Mouse (Mus musculus) Patski (cell line): ENCODE data around the gene Rnf151. TPM values are rescaled to one million over a fixed set of nuclear protein-coding genes. Genes with fewer than 3 reads are reported as not detected.

Source experiments
- ATAC-seq: fragments of 100-300 bp; one replicate; pipeline ENCODE4 v1.8.0; 2021
- CTCF ChIA-PET: fragments of 350-600 bp; sonication (Branson Sonifier 250); formaldehyde crosslinking; loops from one replicate; lab custom pipeline; 2022; ENCODE audit warnings: inconsistent platforms; lab: Charles Lee
- POLR2A ChIA-PET: fragments of 350-600 bp; sonication (Branson Sonifier 250); formaldehyde crosslinking; loops from one replicate; lab custom pipeline; 2022; ENCODE audit warnings: antibody characterized with exemption, inconsistent platforms; lab: Charles Lee
- DNase-seq: peaks from one replicate; pipeline ENCODE4 v3.0.0-alpha.2; 2011; ENCODE audit warnings: low read depth, low spot score
- H3K27me3 ChIP-seq: fragments of 371-371 bp; one replicate; pipeline ENCODE4 v1.5.1; 2021
- CTCF ChIP-seq: fragments of 100-300 bp; IDR thresholded peaks from one replicate; pipeline ENCODE4 v1.5.1; 2021
- in situ Hi-C: fragments of 300-500 bp; cut with MboI; formaldehyde crosslinking; loops from 3 replicates; pipeline ENCODE4 v1.11.1; 2018; ENCODE audit warnings: low pct_unique_long_range_greater_than_20kb, mixed read lengths
- polyA plus RNA-seq: library from polyadenylated mRNA; unstranded; gene quantifications from one replicate; pipeline ENCODE4 v1.2.3, GENCODE M21; 2021

The Rnf151 gene
- polyA plus RNA-seq: 0.08 TPM

- H3K27me3 ChIP-seq: no peaks in the 10 kb centered on the region
- ChIA-PET POLR2A (no interaction called here), CTCF (no interaction called here)
- DNase-seq (no peak), ATAC-seq (no peak)
- in situ Hi-C loops: no loop called here
- TF ChIP-seq CTCF: no peak
These were observed at the start of gene Rnf151, which contains the start of gene Rps2 for GRCm38 (mm10) chr17:24717943-24718342. Gene Rnf151, minus strand, starts transcription at chr17:24718063. Gene Rps2, plus strand, starts transcription at chr17:24718116.

- peak; percentile 55 for ATAC-seq
- ChIA-PET POLR2A (interaction anchor here (1.5 kb wide), 1 partner anchor 13 kb away, joined by 3 read pairs; no protein-coding TSS in a partner anchor), CTCF (no interaction called here)
- TF ChIP-seq CTCF: no peak
- peak; percentile 74 for DNase-seq
- H3K27me3 ChIP-seq: no peaks in the 10 kb centered on the region
- in situ Hi-C loops: no loop called here
These were observed 48.5 kb upstream of the Rnf151 start for GRCm38 (mm10) chr17:24766266-24766875.

GRCm38 (mm10) chr17:24765016-24765905 lies 47.4 kb upstream of the Rnf151 start:
- H3K27me3 ChIP-seq: no peaks in the 10 kb centered on the region
- ATAC-seq: peak; percentile 9
- TF ChIP-seq CTCF: no peak

GRCm38 (mm10) chr17:24761121-24761520 lies 43.3 kb upstream of the Rnf151 start:
- in situ Hi-C loops: no loop called here
- ATAC-seq (no peak), DNase-seq (no peak)
- no peaks in the 10 kb centered on the region for H3K27me3 ChIP-seq
- ChIA-PET POLR2A (interaction anchor here (0.6 kb wide), 1 partner anchor 9 kb away, joined by 4 read pairs; the partner anchor contains the start of gene Hs3st6), CTCF (interaction anchor here (0.7 to 1.3 kb wide), 2 partner anchors 16 to 35 kb away, joined by 3 to 4 read pairs; no protein-coding TSS in a partner anchor)
- TF ChIP-seq CTCF: no peak

More at GRCm38 (mm10) chr17:24765016-24765905, 47.4 kb upstream of the Rnf151 start:
- in situ Hi-C loops: no loop called here
- ChIA-PET POLR2A (interaction anchor here (0.7 to 1.5 kb wide), 3 partner anchors 12 to 30 kb away, joined by 3 to 4 read pairs (median 3); no protein-coding TSS in a partner anchor), CTCF (interaction anchor here (1.3 to 1.7 kb wide), 3 partner anchors 13 to 52 kb away, joined by 4 to 7 read pairs (median 6); partner anchors contain the start of gene Hs3st6)
- no peak for DNase-seq

GRCm38 (mm10) chr17:24757394-24757793 lies 39.5 kb upstream of the Rnf151 start:
- H3K27me3 ChIP-seq: peaks cover 19% of the 10 kb centered on the region
- POLR2A ChIA-PET: no interaction called here
- ATAC-seq (no peak), DNase-seq (no peak)
- TF ChIP-seq CTCF: no peak
- in situ Hi-C loops: no loop called here
- CTCF ChIA-PET: interaction anchor here (1.0 kb wide), 1 partner anchor 12 kb away, joined by 3 read pairs; no protein-coding TSS in a partner anchor

GRCm38 (mm10) chr17:24752415-24753394 lies 34.8 kb upstream of the Rnf151 start, which contains the start of gene Hs3st6:
Gene Hs3st6, plus strand, starts transcription at chr17:24752988.
- TF ChIP-seq CTCF: no peak
- peaks cover 21% of the 10 kb centered on the region for H3K27me3 ChIP-seq
- in situ Hi-C loops: no loop called here
- POLR2A ChIA-PET: interaction anchor here (0.6 to 1.4 kb wide), 2 partner anchors 9 to 797 kb away, joined by 3 to 4 read pairs; no protein-coding TSS in a partner anchor
- CTCF ChIA-PET: interaction anchor here (1.8 to 2.0 kb wide), 2 partner anchors 12 to 65 kb away, joined by 6 to 7 read pairs; no protein-coding TSS in a partner anchor
- ATAC-seq: peak; percentile 12
- no peak for DNase-seq

GRCm38 (mm10) chr17:24751528-24751927 lies 33.7 kb upstream of the Rnf151 start:
- POLR2A ChIA-PET: interaction anchor here (1.4 kb wide), 1 partner anchor 10 kb away, joined by 4 read pairs; no protein-coding TSS in a partner anchor
- in situ Hi-C loops: no loop called here
- ATAC-seq: no peak
- peaks cover 21% of the 10 kb centered on the region for H3K27me3 ChIP-seq
- TF ChIP-seq CTCF: no peak
- CTCF ChIA-PET: interaction anchor here (1.2 to 2.0 kb wide), 4 partner anchors 9 to 66 kb away, joined by 4 to 7 read pairs (median 5); no protein-coding TSS in a partner anchor
- no peak for DNase-seq

- no peaks in the 10 kb centered on the region for H3K27me3 ChIP-seq
- no peak for TF ChIP-seq CTCF
- in situ Hi-C loops: no loop called here
- ATAC-seq (no peak), DNase-seq (no peak)
- CTCF ChIA-PET: interaction anchor here (1.1 to 2.0 kb wide), 3 partner anchors 53 to 71 kb away, joined by 7 to 10 read pairs (median 9); no protein-coding TSS in a partner anchor
- POLR2A ChIA-PET: no interaction called here
These were observed 29.1 kb upstream of the Rnf151 start for GRCm38 (mm10) chr17:24746986-24747385.
